16 mouse cellular contexts compared by ENCODE assay signal in the genomic region with DNA sequence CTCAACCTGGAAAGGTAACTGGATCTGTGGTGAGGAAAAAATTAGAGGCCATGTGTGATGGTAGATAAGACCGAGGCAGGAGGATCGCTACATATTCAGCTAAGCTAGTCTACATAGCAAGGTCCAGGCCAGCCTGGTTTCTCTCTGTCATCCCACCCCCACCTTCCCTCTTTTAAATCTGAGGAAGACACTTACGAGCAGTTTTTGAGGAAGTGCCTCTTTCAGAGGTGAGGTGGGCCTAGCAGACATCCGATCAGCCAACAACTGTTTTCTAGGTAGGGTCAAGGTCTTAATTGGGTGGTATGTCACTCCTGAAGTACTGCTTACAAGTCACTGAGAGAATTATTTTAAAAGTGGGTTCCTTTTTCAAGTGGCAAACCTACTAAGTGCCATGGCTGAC.
"Had no signal": no experiment of that assay in that cellular context is flagged by ENCODE, and none has a peak within 500 bp of the region (broad histone marks: within the 10 kb centered on the region; RNA-seq: fewer than 3 reads in every experiment).

No protein-coding gene starts in this region.

- H3K9ac ChIP-seq: limb, embryonic 15.5 days; liver, embryonic 12.5 days; lung, embryonic 14.5 days; midbrain, embryonic 12.5 days; neural tube, embryonic 13.5 days had no signal

- H3K4me2 ChIP-seq: limb, embryonic 15.5 days; liver, embryonic 12.5 days; lung, embryonic 14.5 days; midbrain, embryonic 12.5 days; neural tube, embryonic 13.5 days had no signal

- H3K9me3 ChIP-seq: limb, embryonic 15.5 days; liver, embryonic 12.5 days; midbrain, embryonic 12.5 days; neural tube, embryonic 13.5 days had no signal

- H3K36me3 ChIP-seq: limb, embryonic 15.5 days; liver, embryonic 12.5 days; midbrain, embryonic 12.5 days; neural tube, embryonic 13.5 days had no signal

- H3K4me3 ChIP-seq: limb, embryonic 15.5 days; liver, embryonic 12.5 days; midbrain, embryonic 12.5 days; neural tube, embryonic 13.5 days had no signal

- H3K27me3 ChIP-seq: limb, embryonic 15.5 days; liver, embryonic 12.5 days; midbrain, embryonic 12.5 days; neural tube, embryonic 13.5 days had no signal

- DNase-seq: kidney, adult 9 months; kidney, postnatal 36 days; layer of hippocampus, adult 9-11 months; layer of hippocampus, postnatal 36 days; lung, embryonic 14.5 days; lung, postnatal 10 days; retina, postnatal 1 day; right cerebral cortex, postnatal 4 days; spleen, adult 18-20 months had no signal

- ATAC-seq: liver, embryonic 12.5 days; midbrain, embryonic 16.5 days had no signal

- H3K27ac ChIP-seq: kidney, postnatal 0 days; limb, embryonic 15.5 days; liver, embryonic 12.5 days; macrophage; midbrain, embryonic 12.5 days; neural tube, embryonic 13.5 days had no signal

- H3K4me1 ChIP-seq: limb, embryonic 15.5 days; liver, embryonic 12.5 days; midbrain, embryonic 12.5 days; neural tube, embryonic 13.5 days had no signal
